Mouse (Mus musculus) right cerebral cortex, adult 18-20 months (tissue): Measurements from ENCODE around the gene Snd1.
A peak's percentile ranks its signal among the peaks of the same experiment; 100 is the strongest.

Experiments
- DNase-seq: peaks from one replicate; pipeline ENCODE4 v3.0.0; 2022; ENCODE audit warnings: mixed read lengths

The Snd1 gene

GRCm38 (mm10) chr6:28819509-28820358, 344.8 kb downstream of the Snd1 start:
- DNase-seq = no peak

- no peak for DNase-seq
Measured at GRCm38 (mm10) chr6:28822296-28822695, 347.4 kb downstream of the Snd1 start.

GRCm38 (mm10) chr6:28823375-28823774, 348.4 kb downstream of the Snd1 start:
- DNase-seq = no peak

- DNase-seq = no peak
Measured at GRCm38 (mm10) chr6:28823802-28824201, 348.9 kb downstream of the Snd1 start.

- no peak for DNase-seq
Measured at GRCm38 (mm10) chr6:28825894-28826293, 351.0 kb downstream of the Snd1 start.

- peak; percentile 34 for DNase-seq
Measured at GRCm38 (mm10) chr6:28826689-28827389, 351.9 kb downstream of the Snd1 start.

- no peak for DNase-seq
Measured at GRCm38 (mm10) chr6:28827565-28827964, 352.6 kb downstream of the Snd1 start.

- DNase-seq = peak; percentile 83
Measured at GRCm38 (mm10) chr6:28828593-28828992, 353.7 kb downstream of the Snd1 start.

- no peak for DNase-seq
Measured at GRCm38 (mm10) chr6:28830306-28830705, 355.4 kb downstream of the Snd1 start.

- peak; percentile 34 for DNase-seq
Measured at GRCm38 (mm10) chr6:28831011-28831853, 356.3 kb downstream of the Snd1 start, which contains the start of gene Lrrc4. Gene Lrrc4, minus strand, starts transcription at chr6:28831747.

GRCm38 (mm10) chr6:28831854-28832750, 357.2 kb downstream of the Snd1 start:
- peak; percentile 61 for DNase-seq

GRCm38 (mm10) chr6:28832751-28833291, 357.9 kb downstream of the Snd1 start:
- DNase-seq = peak; percentile 65

- DNase-seq = peak; percentile 86
Measured at GRCm38 (mm10) chr6:28833380-28833822, 358.5 kb downstream of the Snd1 start.

GRCm38 (mm10) chr6:28834046-28834445, 359.1 kb downstream of the Snd1 start:
- no peak for DNase-seq

GRCm38 (mm10) chr6:28836600-28836999, 361.7 kb downstream of the Snd1 start:
- DNase-seq = no peak

GRCm38 (mm10) chr6:28841569-28841968, 366.6 kb downstream of the Snd1 start:
- no peak for DNase-seq

GRCm38 (mm10) chr6:28842375-28843276, 367.7 kb downstream of the Snd1 start:
- peak; percentile 80 for DNase-seq

- DNase-seq = no peak
Measured at GRCm38 (mm10) chr6:28845610-28846009, 370.7 kb downstream of the Snd1 start.

- no peak for DNase-seq
Measured at GRCm38 (mm10) chr6:28847616-28848015, 372.7 kb downstream of the Snd1 start.

GRCm38 (mm10) chr6:28848285-28848794, 373.4 kb downstream of the Snd1 start:
- no peak for DNase-seq
